In the genomic region with DNA sequence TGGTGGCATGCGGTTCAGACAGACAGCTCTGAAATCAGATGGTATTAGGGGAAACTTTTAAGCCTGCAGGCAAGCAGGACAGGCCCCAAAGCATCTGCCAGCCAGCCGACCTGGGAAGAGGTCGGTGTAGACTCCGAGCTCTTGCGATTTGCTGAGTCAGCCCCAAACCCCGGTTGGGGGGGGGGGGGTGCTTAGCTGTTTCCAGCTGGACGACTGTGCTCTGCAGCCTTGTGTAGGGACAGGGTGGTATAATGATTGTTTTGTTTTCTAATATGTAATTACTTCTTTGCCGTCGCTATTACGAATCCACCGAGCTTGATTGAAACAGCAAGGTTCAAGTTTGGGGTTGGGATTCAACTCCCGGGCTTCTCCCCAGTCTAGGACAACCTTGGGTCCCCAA, we compare ENCODE assay signal across 16 mouse cellular contexts. TPM values are rescaled to one million over a fixed set of nuclear protein-coding genes. Genes with fewer than 3 reads are reported as not detected.
"Had no signal": no experiment of that assay in that cellular context is flagged by ENCODE, and none has a peak within 500 bp of the region (broad histone marks: within the 10 kb centered on the region; RNA-seq: fewer than 3 reads in every experiment).

No protein-coding gene starts in this region.

- H3K36me3 ChIP-seq: limb, embryonic 12.5 days; liver, embryonic 13.5 days; lung, embryonic 15.5 days had no signal

- H3K27ac ChIP-seq: left cerebral cortex, adult 2 months; limb, embryonic 12.5 days; liver, embryonic 13.5 days; lung, embryonic 15.5 days; macrophage had no signal

- H3K4me3 ChIP-seq: left cerebral cortex, adult 2 months; limb, embryonic 12.5 days; liver, embryonic 13.5 days; lung, embryonic 15.5 days; megakaryocyte, embryonic 14.5 days had no signal

- H3K9me3 ChIP-seq: limb, embryonic 12.5 days; liver, embryonic 13.5 days; lung, embryonic 15.5 days had no signal

- ATAC-seq: intestine, postnatal 0 days; liver, postnatal 0 days had no signal

- H3K4me1 ChIP-seq: liver, embryonic 13.5 days; megakaryocyte, embryonic 14.5 days had no signal

- DNase-seq: kidney, adult 8-10 months; kidney, postnatal 25 days; liver; liver, embryonic 13.5 days; liver, postnatal 0 days; lung, postnatal 14 days; right cerebral cortex, adult 18-20 months; right cerebral cortex, postnatal 25 days; thymus, postnatal 36 days had no signal

- H3K9ac ChIP-seq: limb, embryonic 12.5 days; liver, embryonic 13.5 days; liver, postnatal 0 days; lung, embryonic 15.5 days had no signal

- H3K4me2 ChIP-seq: limb, embryonic 12.5 days; liver, embryonic 13.5 days; lung, embryonic 15.5 days had no signal

RNA-seq across cellular contexts. Expression of a gene that starts 36.5 kb away (rescaled TPM):
- total RNA-seq: neutrophil, adult 5-6 weeks had no signal
- polyA plus RNA-seq: liver, embryonic 13.5 days; liver, postnatal 0 days had no signal
